Mouse (Mus musculus) heart, postnatal 14 days (tissue): ENCODE data around the gene Bmp2k. TPM values are rescaled to one million over a fixed set of nuclear protein-coding genes. Genes with fewer than 3 reads are reported as not detected.

Experiments
- DNase-seq, 2 experiments: peaks; one replicate each; pipeline ENCODE4 v3.0.0; 2021 to 2022
- intact Hi-C: fragments of 180-260 bp; cut with DNase I; formaldehyde crosslinking; loops from one replicate; pipeline ENCODE4 v1.15.1; 2025
- total RNA-seq, 2 experiments: library from RNA; stranded (reverse); gene quantifications; 2 replicates each; pipeline ENCODE4 v1.2.3; 2021

Bmp2k gene
- total RNA-seq, 2 experiments from 2014 or later = 11.5 to 12.1 TPM

DNA sequence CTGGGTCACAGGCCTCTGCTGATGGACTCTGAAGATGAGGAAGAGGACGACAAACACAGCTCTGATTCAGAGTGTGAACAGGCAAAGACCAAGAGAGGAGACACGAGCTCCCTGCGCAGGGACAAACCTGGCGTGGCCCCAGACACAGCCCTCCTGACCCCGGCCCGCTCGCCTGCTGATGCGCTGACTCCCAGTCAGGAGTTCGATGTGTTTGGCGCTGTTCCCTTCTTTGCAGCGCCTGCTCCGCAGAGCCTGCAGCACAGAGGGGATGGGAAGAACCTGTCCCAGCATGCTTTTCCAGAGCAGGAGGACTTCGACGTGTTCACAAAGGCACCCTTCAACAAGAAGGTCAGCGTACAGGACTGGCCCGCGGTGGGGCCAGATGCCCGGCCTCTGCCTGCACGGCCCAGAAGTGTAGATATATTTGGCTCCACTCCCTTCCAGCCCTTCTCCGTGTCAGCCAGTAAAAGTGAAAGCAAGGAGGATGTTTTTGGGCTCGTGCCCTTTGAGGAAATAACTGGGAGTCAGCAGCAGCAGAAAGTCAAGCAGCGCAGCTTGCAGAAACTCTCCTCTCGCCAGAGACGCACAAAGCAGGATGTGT is 89.6 kb downstream of the Bmp2k start:
- DNase-seq = peak; percentile 34 to 37
- intact Hi-C loops = no loop called here

DNA sequence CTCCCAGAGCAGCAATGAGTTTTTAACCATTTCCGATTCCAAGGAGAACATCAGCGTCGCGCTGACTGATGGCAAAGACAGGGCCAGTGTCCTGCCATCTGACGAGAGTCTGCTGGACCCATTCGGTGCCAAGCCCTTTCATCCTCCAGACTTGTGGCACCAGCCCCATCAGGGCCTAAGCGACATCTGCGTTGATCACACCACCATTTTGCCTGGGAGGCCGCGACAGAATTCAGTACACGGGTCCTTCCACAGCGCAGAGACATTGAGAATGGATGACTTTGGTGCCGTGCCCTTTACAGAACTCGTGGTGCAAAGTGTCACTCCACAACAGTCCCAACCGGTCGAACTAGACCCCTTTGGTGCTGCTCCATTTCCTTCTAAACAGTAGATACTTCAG is 90.3 kb downstream of the Bmp2k start:
- intact Hi-C loops = no loop called here
- no peak for DNase-seq

DNA sequence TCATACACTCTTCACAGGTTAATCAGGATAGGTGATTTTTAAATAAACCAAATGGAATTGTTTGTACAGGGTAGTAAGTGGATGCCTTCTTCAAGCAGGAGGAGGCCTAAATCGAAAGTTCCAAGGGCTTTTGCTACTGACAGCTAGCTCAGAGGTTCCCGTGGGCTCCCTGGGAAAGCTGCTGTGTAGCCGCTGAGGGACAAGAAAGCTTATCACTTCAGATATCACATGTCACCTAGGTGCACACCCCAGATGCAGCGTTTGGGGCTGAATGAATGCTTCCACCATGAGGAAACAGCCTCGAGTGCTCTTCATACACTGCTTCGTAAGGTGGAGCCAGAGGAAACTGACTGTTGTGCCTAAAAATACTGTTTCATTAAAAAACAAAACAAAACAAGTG is 90.7 kb downstream of the Bmp2k start:
- DNase-seq = no peak
- intact Hi-C loops = no loop called here

DNA sequence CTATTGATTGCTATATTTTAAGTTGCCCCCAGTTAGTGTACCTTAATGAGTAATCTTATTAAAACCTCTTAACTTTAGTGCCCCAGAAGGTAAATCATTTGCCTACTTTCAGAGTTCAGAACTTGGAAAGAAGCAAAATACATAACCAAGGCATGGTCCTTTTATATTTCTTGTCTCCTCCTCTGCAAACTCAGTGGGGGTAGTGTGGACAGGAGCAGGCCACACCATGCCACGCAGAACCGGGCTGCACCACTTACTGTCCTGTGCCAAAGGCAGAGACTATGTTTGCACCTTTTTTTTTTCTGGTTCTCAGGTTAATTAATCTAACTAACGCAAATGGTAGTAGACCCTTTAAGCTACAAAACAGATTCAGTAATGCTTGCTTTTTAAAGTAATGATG is 91.9 kb downstream of the Bmp2k start:
- DNase-seq = no peak
- intact Hi-C loops = no loop called here

DNA sequence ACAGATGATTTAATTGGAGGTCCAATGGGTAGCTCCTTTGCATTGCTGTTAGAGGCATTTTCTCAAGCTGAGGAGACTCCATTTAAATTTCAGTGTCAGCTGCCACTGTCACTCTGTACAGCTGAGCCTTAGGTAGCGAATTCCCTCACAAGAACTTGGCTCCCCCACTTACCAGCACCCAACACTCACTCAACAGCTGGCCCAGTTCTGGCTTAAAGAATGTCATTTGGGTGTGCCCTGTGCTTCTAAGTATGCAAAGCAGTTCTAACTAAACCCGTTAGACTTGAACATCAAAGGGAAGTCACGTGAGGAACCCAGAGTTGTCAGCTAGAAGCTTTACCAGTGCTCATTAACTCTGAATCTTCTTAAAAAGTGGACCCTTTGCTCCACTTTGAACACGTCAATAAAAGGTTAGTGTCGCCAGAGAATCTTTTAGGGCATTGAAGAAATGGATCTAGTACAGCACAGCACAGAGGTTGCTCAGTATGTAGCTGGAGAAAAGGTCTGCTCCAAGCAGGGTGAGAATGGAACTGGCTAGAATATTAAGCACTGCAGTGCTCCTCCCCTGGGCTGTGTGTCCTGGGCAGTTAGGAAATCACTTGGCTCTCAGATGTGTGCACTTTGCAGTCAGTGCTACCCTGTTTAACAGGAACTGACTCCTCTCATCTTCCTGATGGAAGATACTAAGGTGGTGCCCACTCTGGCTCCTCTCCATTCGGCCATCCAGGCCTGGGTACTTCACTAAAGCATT is 92.7 kb downstream of the Bmp2k start:
- DNase-seq = no peak
- intact Hi-C loops = no loop called here

DNA sequence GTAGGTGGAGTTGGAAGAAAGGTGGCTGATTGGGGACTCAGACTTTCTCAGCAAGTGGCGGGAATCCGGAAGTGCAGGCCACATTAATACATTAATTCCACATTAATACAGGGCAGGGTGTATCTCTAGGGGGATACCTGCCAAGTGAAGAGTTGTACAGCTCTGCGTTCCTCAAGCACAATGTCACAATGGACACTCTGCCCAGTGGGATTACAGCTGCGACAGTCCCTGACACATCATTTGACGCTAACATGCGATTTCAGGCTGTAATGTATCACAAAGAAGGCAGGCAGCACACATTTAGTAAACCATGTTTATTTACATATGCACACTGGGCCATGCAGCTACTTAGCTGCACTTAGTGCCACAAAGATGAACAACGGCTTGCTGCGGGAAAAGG is 95.5 kb downstream of the Bmp2k start:
- intact Hi-C loops = no loop called here

DNA sequence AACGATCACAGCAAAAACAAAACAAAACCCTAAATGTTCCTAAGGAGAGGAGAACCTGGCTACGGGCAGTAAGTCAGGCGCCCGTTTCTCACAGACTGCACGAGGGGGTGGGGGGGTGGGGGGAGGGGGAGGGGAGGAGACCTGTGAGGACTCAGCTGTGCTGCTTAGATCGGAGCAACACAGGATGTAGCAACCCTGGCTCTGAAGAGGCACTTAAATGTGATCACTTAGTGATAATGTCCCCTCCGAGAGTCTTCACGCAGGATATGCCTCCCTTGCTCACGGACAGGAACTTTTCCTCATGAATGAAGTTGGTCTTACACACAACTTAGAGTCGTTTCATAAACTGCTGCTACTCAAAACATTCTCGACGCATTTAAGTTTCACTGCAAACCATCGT is 97.8 kb downstream of the Bmp2k start:
- intact Hi-C loops = no loop called here
- DNase-seq = no peak

More for the DNA sequence above, 95.5 kb downstream of the Bmp2k start:
- no peak for DNase-seq

DNA sequence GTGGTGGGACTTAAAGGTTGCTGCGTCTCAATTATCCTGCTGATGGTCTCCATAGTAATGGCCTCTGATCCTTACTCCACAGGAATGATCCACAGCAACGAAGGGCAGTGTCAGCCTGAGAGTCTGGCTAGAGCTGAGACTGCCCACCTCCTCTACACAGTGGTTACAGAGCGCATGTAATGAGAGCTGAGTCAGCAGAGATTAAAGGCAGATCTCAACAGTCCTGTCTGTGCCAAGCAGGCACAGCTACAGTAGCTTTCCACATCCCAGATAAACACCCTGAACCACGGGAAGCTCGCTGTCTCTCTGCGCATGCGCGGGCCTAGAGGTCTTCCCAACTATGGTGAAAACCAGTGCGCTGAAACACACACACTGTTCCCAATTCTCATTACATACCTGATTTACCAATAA is 100.1 kb downstream of the Bmp2k start:
- DNase-seq = no peak
- intact Hi-C loops = no loop called here

DNA sequence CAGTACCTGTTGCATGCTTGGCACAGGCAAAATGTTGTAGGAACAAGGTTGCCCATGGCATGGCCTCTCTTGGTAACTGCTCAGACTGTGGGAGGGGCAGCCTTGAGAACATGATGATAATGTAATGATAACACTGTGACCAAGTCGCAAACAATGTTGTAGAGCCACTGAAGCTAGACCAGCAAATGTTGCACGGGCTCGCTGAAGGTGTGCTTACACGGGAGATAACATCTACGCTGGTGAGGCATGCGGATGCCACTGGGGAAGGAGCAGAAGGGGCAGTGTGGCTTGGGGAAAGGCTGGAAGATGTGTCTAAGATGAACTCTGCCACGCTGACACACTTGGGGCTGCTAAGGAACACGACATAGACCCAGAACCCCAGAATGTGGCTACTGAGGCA is 102.5 kb downstream of the Bmp2k start:
- no peak for DNase-seq
- intact Hi-C loops = no loop called here

DNA sequence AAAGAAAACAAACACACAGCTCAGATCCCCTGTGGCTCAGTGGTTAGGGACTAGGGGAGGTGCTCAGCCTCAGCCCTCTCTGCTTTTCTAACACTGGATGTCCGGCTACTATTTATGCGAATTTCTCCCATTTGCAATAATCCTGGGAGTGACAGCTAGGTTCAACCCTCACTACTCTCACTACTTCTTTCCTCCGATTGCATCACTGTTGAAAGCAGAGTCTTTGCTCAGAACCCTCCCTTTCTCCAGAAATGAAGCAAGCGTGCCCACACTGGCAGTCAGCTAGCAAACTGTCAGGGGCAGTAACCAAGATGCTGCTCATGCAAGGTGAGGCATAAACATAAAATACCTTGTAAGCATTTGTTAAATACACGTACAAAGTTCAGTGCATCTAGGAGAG is 110.8 kb downstream of the Bmp2k start:
- intact Hi-C loops = no loop called here
- no peak for DNase-seq

DNA sequence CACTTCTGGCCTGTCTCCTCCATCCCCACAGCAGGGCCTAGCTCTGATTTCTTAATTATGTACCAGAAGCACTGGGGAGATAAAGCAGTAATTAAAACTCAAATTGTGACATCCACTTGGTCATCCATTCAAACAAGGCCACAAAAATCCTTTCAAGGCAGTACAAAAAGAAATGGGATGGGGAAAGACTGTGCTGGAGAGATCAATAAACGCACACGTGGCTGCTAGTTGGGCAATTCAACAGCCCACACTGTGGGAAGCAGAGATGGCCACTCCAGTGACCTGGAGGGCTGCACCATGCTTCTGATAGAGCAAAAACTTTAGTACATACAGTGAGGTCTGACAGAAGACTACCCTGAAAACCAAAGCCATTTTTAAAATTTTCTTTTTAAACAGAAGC is 112.6 kb downstream of the Bmp2k start:
- DNase-seq = no peak
- intact Hi-C loops = no loop called here

DNA sequence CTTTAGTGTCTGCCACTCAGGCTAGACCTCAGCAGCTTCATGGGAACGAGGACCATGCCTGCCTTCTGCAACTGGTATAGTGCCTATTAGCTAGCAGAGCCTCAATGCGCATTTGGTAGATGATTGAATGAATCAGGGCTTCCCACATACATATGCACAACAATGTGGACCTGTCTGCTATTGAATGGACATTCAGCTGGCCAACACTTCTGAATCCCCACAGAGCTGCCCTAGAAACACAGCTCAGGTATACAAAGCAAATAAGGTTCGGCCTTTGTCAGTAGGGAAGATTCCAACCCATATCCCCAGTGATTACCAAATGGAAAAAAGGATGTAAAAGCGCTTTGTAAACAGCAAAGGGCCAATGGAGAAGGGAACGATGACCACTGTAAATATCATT is 113.2 kb downstream of the Bmp2k start:
- no peak for DNase-seq
- intact Hi-C loops = no loop called here

DNA sequence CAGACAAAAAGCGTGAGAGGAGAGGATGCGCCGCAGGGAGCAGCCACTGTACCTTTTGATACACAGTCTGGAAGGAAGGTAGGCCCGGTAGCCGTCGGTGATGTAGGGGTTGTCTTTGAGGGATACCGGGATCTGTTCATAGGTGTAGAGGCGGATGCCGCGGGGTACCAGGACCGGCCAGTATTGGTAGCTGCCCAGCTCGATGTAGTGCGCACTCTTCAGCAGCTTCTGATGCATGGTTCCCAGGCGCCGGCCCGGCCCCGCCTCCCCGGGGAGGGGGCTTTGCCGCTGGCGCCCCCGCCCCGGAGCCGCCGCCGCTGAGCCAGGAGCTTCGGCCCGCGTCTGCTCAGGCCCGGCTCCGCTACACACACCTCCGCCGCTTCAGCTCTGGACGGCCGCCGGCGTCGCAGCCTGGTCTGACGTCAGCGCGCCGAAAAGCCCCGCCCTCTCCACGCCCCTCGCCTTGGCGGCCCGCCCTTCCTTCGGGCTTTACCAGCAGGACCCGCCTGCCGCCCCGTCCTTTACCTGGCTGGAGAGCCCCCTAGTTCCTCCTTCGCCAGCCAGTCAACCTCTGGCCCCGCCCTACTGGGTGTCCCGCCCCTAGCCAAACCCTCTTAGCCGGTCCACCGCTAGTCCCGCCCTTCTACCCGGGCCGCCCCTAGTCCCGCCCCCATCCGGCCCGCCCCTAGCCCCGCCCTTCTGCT is 113.9 kb downstream of the Bmp2k start, which contains the start of gene Paqr3:
Paqr3 (minus strand) TSS at position 390 of the 704 bp plus-strand sequence.
- DNase-seq = peak; percentile 97 to 98
- intact Hi-C loops = no loop called here

DNA sequence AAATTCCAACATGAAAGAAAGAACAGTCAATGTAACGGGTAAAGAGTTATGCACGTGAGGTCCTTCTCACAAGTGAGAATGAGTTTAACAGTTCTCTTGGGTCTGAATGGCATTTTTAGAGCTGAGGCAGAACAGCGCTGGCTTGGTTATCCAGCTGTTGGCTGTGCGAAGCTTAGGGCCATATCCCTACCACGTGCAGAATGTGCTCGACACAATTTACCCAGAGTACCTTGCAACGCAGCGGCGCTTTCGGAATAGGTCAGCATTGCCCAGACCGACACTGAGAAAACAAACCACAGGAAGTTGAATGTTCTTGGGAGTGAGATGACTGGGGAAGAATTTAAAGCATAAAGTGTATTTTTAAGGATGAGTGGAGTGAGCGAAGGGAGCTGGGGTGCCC is 127.5 kb downstream of the Bmp2k start:
- no peak for DNase-seq
- intact Hi-C loops = loop anchor here (5.0 to 10.0 kb wide), 3 partner anchors 820 to 1750 kb away; no protein-coding TSS in a partner anchor

DNA sequence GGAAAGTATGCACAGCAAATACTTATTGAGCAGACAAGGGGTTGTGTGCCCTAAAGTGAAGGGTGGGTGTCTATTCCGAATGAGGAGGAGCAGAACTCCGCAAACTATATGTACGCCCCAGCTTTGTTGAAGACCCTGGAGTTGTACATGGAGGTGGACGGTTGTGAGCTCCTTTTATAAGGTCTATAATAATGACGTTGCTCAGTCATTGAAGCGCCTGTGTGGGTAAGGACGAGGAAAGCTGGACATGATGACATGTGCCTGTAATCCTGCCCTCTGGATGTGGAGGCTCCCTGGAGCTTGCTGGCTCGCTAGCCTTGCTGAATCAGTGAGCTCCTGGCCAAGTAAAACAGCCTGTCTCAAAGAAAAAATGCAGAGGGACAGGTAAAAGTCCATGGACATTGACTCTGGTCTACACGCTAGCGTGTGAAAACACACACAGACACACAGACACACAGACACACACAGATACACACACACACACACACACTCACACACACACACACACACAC is 128.0 kb downstream of the Bmp2k start:
- DNase-seq = no peak
- intact Hi-C loops = loop anchor here (5.0 to 10.0 kb wide), 3 partner anchors 819 to 1749 kb away; no protein-coding TSS in a partner anchor

DNA sequence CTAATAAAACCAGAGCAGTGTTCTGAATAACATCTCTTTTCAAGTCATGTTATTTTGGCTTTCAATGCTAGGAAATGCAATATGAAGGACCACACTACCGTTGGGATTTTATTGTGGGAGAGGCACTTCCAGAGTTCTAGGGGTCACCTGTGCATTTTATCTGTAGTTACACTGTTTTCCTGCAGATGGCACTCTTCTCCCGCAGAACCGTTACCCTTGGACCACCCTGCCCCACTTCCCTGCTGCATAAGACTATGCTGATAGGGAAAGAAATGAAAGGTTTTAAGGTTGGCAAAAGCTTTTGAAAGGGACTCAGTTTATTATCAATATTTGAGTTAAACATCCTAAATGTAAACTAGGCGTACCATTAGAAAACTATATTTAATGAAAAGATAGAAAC is 128.5 kb downstream of the Bmp2k start:
- DNase-seq = peak; percentile 18 to 60
- intact Hi-C loops = loop anchor here (2.0 to 10.0 kb wide), 4 partner anchors 819 to 1749 kb away; partner anchors contain the start of gene Cfap299

DNA sequence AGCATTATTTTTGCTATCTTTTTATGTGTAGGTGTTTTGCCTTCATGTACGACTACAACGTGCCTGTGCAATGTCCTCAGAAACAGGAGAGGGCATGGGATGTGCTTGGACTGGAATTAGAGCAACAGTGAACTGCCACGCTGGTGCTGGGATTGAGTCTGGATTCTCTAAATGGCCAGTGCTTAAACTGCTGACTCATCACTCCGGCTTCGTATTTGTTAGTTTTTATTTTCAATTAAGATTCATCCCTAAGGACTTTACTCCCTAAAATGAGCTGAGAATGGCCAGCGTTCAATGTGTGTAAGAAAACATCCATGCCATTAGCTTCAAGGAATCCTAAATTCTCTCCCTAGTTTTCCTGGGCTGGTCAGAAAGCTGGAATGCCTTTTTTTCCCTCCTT is 129.8 kb downstream of the Bmp2k start:
- DNase-seq = no peak
- intact Hi-C loops = loop anchor here (2.0 to 10.0 kb wide), 4 partner anchors 818 to 1748 kb away; partner anchors contain the start of gene Cfap299

DNA sequence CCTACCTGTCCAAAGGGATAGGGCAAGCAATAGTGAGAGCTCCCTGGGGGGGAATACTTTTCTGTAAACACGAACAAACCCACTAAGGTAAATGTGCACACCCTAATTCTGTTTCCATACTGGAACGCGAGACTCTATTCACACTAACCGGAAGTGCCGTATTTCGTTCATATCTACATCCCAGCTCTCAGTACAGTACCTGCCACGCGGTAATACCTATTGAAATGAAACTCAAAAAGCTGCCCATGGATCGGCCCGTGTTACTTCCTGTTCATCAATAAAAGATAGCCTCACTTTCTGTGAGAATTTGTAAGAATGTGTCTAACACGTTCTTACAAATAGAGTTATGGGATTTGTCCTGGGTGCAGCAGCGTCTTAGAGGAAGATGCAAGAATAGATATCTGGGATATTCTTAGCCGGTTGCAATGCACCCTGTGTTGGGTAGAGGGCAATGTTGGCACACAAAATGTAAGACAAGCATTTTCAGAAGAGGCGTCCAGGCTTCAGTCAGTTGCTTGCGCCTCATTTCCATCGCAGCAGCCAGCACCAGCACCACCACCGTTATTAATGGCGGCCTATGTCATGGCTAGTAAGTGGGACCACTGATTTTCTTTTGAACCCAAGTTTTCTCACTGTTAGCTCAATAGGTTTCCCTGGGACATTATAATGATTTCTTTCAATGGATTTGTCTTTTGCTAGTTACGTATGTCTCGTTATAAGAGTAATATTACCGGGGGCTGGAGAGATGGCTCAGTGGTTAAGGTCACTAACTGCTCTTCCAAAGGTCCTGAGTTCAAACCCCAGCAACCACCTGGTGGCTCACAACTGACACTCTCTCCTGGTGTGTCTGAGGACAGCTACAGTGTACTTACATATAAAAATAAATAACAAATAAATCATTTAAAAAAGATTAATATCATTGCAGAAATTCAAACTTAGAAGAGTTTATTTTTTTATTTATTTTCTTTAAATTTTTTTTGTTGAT is 131.0 kb downstream of the Bmp2k start:
- peak; percentile 11 to 57 for DNase-seq
- intact Hi-C loops = loop anchor here (5.0 to 10.0 kb wide), 3 partner anchors 816 to 1746 kb away; no protein-coding TSS in a partner anchor

DNA sequence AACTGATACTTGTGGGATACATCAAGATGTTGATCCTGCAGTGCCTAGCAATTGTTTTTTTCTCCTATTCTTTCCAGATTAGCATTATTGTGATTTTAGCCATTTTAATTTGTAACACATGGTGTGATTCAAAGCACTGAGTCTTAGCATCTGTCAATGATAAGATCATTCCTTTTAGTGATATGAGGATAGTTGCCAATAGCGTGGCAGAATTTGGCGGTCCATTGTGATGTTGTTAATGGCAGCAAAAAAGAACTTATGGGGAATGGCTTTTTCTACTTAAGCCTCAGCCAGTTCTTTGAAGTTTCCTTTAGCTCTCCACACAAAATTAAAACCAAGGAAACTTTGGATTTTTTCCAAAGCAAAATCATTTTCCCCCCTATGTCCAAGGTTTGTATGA is 132.1 kb downstream of the Bmp2k start:
- no peak for DNase-seq
- intact Hi-C loops = loop anchor here (5.0 to 10.0 kb wide), 3 partner anchors 815 to 1745 kb away; no protein-coding TSS in a partner anchor

DNA sequence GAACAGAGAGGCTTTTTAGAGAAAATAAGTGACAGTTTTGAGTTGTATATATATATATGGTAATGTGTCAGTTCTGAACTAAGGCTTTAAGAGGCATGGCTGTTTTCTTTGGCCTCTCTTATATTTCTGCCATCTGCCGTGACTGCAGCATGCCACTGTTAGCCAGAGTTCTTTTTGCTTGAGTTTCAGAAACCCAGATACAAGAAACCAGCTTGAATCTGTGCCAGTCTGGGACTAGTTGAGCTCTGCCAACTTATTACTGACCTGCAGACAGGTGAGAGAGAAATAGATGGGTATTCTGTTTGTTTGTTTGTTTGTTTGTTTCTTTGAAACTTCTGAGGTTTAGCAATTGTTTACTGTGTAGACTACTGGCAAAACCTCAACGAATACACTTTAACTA is 137.8 kb downstream of the Bmp2k start:
- intact Hi-C loops = no loop called here
- DNase-seq = no peak
